Mouse (Mus musculus) liver, postnatal 0 days (tissue): Measurements from ENCODE around the gene Gm28035.

Experiments
- CTCF ChIP-seq: sonication (generic); IDR thresholded peaks from 2 replicates; pipeline ENCODE4 v1.5.1; 2016; ENCODE audit warnings: antibody characterized with exemption, low read depth
- EP300 ChIP-seq: IDR thresholded peaks from 2 replicates; pipeline ENCODE4 v1.6.1; 2016; ENCODE audit warnings: antibody characterized with exemption, low read depth, mild to moderate bottlenecking

DNA sequence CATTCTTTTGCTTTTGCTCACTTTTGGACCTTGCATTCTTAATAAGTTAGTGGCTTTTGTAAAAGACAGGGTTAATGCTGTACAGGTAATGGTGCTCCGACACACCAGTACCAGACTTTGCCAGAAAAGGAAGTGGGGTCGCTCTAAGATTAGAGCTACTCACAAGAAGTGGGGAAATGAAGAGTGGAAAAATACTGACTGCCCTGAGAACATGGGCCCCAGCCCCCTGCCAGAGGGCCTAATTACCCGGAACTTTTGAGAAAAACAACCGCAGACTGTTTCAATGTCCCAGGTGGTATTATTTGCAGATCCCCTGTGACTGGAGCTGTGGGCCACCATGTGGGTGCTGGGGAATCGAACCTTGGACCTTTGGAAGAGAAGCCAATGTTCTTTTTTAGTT is 4.8 kb upstream of the Gm28035 start:
- 0 out of 2 replicates have a peak, but pooled peaks have one; percentile 5 for TF ChIP-seq CTCF
- TF ChIP-seq EP300: no peak
